Mouse (Mus musculus): ENCODE results near the gene 4430402I18Rik. TPM values are rescaled to one million over a fixed set of nuclear protein-coding genes. Genes with fewer than 3 reads are reported as not detected.

Gene 4430402I18Rik
- 1.7 TPM in 2 replicates for polyA plus RNA-seq (2012; rRNA removed)

GRCm38 (mm10) chr19:28967652-28968051, at the start of gene 4430402I18Rik:
TSS of gene 4430402I18Rik (minus strand) at chr19:28967800.

DNA sequence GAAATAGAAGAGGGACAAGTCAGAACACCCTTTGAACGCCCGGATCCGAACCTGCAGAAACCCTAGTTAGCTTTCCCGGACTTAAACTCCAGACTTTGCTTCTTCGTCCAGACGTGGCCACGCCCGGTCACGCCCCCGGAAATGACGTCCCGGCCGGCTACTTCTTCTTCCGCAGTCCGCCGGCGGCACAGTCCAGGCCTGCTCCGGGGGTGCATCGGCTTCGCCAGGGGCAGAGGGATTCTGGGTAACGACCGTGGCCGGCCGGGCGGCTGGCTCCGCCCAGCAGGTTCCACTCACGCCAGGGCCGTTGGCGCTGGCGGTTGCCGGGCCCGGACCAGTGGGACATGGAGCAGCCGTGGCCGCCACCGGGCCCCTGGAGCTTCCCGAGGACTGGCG, 22.6 kb upstream of the 4430402I18Rik start, which contains the start of gene Cdc37l1:
Cdc37l1 (plus strand) TSS at position 159 of the 396 bp plus-strand sequence.

DNA sequence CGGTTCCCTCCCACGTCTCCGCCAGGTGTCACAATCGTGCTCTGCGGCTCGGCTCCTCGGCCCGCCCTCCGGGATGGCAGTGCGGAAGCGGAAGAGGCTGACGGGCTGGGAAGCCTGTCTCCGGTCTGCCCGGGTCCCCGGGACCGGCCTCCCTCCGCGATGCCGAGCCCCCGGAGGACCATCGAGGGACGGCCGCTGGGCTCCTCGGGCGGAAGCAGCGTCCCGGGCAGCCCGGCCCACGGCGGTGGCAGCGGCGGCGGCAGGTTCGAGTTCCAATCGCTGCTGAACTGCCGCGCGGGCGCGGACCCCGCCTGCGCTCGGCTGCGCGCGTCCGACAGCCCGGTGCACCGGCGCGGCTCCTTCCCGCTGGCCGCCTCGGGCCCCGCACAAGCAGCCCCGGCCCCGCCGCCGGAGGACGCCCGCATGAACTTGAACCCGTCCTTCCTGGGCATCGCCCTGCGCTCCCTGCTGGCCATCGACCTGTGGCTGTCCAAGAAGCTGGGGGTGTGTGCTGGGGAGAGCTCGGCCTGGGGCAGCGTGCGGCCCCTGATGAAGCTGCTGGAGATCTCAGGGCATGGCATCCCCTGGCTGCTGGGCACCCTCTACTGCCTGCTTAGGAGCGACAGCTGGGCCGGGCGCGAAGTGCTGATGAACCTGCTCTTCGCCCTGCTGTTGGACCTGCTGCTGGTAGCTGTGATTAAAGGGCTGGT, 3.6 kb downstream of the 4430402I18Rik start, which contains the start of gene Plpp6:
Plpp6 (plus strand) TSS at position 112 of the 710 bp plus-strand sequence.

Other genes starting within 250 kb of the 4430402I18Rik start
- gene Slc1a1, start 132.8 kb downstream of the 4430402I18Rik start, polyA plus RNA-seq (2012; rRNA removed), result under 0.01 TPM in 1 of 2 replicates, not detected in the other
- gene Plpp6, start 3.8 kb downstream of the 4430402I18Rik start, polyA plus RNA-seq (2012; rRNA removed), result 1.3 and 1.6 TPM in 2 replicates
- gene Cdc37l1, start 22.6 kb upstream of the 4430402I18Rik start, polyA plus RNA-seq (2012; rRNA removed), result 8.1 and 9.6 TPM in 2 replicates
- gene Ak3, start 80.2 kb upstream of the 4430402I18Rik start, polyA plus RNA-seq (2012; rRNA removed), result 15.3 and 17.6 TPM in 2 replicates
- gene Rcl1, start 133.6 kb upstream of the 4430402I18Rik start, polyA plus RNA-seq (2012; rRNA removed), result 26.8 and 34.6 TPM in 2 replicates

Data from liver, embryonic 14 days (tissue).